Mouse (Mus musculus): Measurements from ENCODE around the gene Ripor1. TPM values are rescaled to one million over a fixed set of nuclear protein-coding genes. Genes with fewer than 3 reads are reported as not detected.

Gene Ripor1
- polyA plus RNA-seq, 1 experiment = 31.7 TPM

- peaks cover 2% of the 10 kb centered on the region; the same call in 1 of the 2 replicates for H3K4me1 ChIP-seq (ENCODE audit: control insufficient read depth, insufficient read depth, low read length)
- H3K4me3 ChIP-seq (ENCODE audit: insufficient read depth, low read length) = peak overlapping the region; percentile 89
- peak overlapping the region; percentile 87 for H3K27ac ChIP-seq (ENCODE audit: insufficient read depth, low read length)
- TF ChIP-seq CTCF (IDR thresholded peaks at IDR 0.05; ENCODE audit: borderline replicate concordance, insufficient read depth, low read length) (no peak), POLR2A (IDR thresholded peaks at IDR 0.05; ENCODE audit: low read depth, low read length) (no peak)
Measured at GRCm38 (mm10) chr8:105605491-105606188, 585 bp downstream of the Ripor1 start.

GRCm38 (mm10) chr8:105606189-105607023 lies 1.4 kb downstream of the Ripor1 start:
- Histone ChIP-seq H3K27ac (ENCODE audit: insufficient read depth, low read length) (peak overlapping the region; percentile 87), H3K4me3 (ENCODE audit: insufficient read depth, low read length) (peak overlapping the region; percentile 89), H3K4me1 (ENCODE audit: control insufficient read depth, insufficient read depth, low read length) (peaks cover 1% of the 10 kb centered on the region; the same call in 1 of the 2 replicates)
- TF ChIP-seq CTCF (IDR thresholded peaks at IDR 0.05; ENCODE audit: borderline replicate concordance, insufficient read depth, low read length) (no peak), POLR2A (IDR thresholded peaks at IDR 0.05; ENCODE audit: low read depth, low read length) (peak; percentile 85)

GRCm38 (mm10) chr8:105607062-105607461 lies 2.0 kb downstream of the Ripor1 start:
- Histone ChIP-seq H3K4me3 (ENCODE audit: insufficient read depth, low read length) (peak overlapping the region; percentile 89), H3K27ac (ENCODE audit: insufficient read depth, low read length) (no peak overlapping the region), H3K4me1 (ENCODE audit: control insufficient read depth, insufficient read depth, low read length) (no peaks in the 10 kb centered on the region)
- TF ChIP-seq POLR2A (IDR thresholded peaks at IDR 0.05; ENCODE audit: low read depth, low read length) (no peak), CTCF (IDR thresholded peaks at IDR 0.05; ENCODE audit: borderline replicate concordance, insufficient read depth, low read length) (no peak)

GRCm38 (mm10) chr8:105607684-105608083 lies 2.6 kb downstream of the Ripor1 start:
- no peak overlapping the region for H3K4me3 ChIP-seq (ENCODE audit: insufficient read depth, low read length)
- no peaks in the 10 kb centered on the region; the same call in 1 of the 2 replicates for H3K4me1 ChIP-seq (ENCODE audit: control insufficient read depth, insufficient read depth, low read length)
- no peak for TF ChIP-seq POLR2A (IDR thresholded peaks at IDR 0.05; ENCODE audit: low read depth, low read length)
- TF ChIP-seq CTCF (IDR thresholded peaks at IDR 0.05; ENCODE audit: borderline replicate concordance, insufficient read depth, low read length) = no peak
- no peak overlapping the region for H3K27ac ChIP-seq (ENCODE audit: insufficient read depth, low read length)

GRCm38 (mm10) chr8:105609355-105609754 lies 4.3 kb downstream of the Ripor1 start:
- H3K4me1 ChIP-seq (ENCODE audit: control insufficient read depth, insufficient read depth, low read length) = no peaks in the 10 kb centered on the region; the same call in 1 of the 2 replicates
- TF ChIP-seq POLR2A (IDR thresholded peaks at IDR 0.05; ENCODE audit: low read depth, low read length) (no peak), CTCF (IDR thresholded peaks at IDR 0.05; ENCODE audit: borderline replicate concordance, insufficient read depth, low read length) (no peak)
- no peak overlapping the region for H3K27ac ChIP-seq (ENCODE audit: insufficient read depth, low read length)
- no peak overlapping the region for H3K4me3 ChIP-seq (ENCODE audit: insufficient read depth, low read length)

GRCm38 (mm10) chr8:105609771-105610170 lies 4.7 kb downstream of the Ripor1 start:
- Histone ChIP-seq H3K4me1 (ENCODE audit: control insufficient read depth, insufficient read depth, low read length) (no peaks in the 10 kb centered on the region; the same call in 1 of the 2 replicates), H3K4me3 (ENCODE audit: insufficient read depth, low read length) (no peak overlapping the region), H3K27ac (ENCODE audit: insufficient read depth, low read length) (no peak overlapping the region)
- TF ChIP-seq CTCF (IDR thresholded peaks at IDR 0.05; ENCODE audit: borderline replicate concordance, insufficient read depth, low read length) (no peak), POLR2A (IDR thresholded peaks at IDR 0.05; ENCODE audit: low read depth, low read length) (no peak)

- TF ChIP-seq CTCF (IDR thresholded peaks at IDR 0.05; ENCODE audit: borderline replicate concordance, insufficient read depth, low read length) (no peak), POLR2A (IDR thresholded peaks at IDR 0.05; ENCODE audit: low read depth, low read length) (no peak)
- no peak overlapping the region for H3K4me3 ChIP-seq (ENCODE audit: insufficient read depth, low read length)
- no peaks in the 10 kb centered on the region; the same call in 1 of the 2 replicates for H3K4me1 ChIP-seq (ENCODE audit: control insufficient read depth, insufficient read depth, low read length)
- no peak overlapping the region for H3K27ac ChIP-seq (ENCODE audit: insufficient read depth, low read length)
Measured at GRCm38 (mm10) chr8:105611836-105612235, 6.8 kb downstream of the Ripor1 start.

- H3K4me1 ChIP-seq (ENCODE audit: control insufficient read depth, insufficient read depth, low read length) = no peaks in the 10 kb centered on the region; the same call in 1 of the 2 replicates
- peak overlapping the region; percentile 17; the same call in 1 of the 2 replicates for H3K27ac ChIP-seq (ENCODE audit: insufficient read depth, low read length)
- peak overlapping the region; percentile 44 for H3K4me3 ChIP-seq (ENCODE audit: insufficient read depth, low read length)
Measured at GRCm38 (mm10) chr8:105613037-105613436, 8.0 kb downstream of the Ripor1 start.

GRCm38 (mm10) chr8:105613830-105614511 lies 8.9 kb downstream of the Ripor1 start:
- Histone ChIP-seq H3K27ac (ENCODE audit: insufficient read depth, low read length) (no peak overlapping the region), H3K4me1 (ENCODE audit: control insufficient read depth, insufficient read depth, low read length) (no peaks in the 10 kb centered on the region; the same call in 1 of the 2 replicates), H3K4me3 (ENCODE audit: insufficient read depth, low read length) (peak overlapping the region; percentile 44)
- TF ChIP-seq CTCF (IDR thresholded peaks at IDR 0.05; ENCODE audit: borderline replicate concordance, insufficient read depth, low read length) (no peak), POLR2A (IDR thresholded peaks at IDR 0.05; ENCODE audit: low read depth, low read length) (0 out of 2 replicates have a peak, but pooled peaks have one; percentile 39)

More at GRCm38 (mm10) chr8:105613037-105613436, 8.0 kb downstream of the Ripor1 start:
- peak; percentile 32; the same call in 1 of the 2 replicates for TF ChIP-seq POLR2A (IDR thresholded peaks at IDR 0.05; ENCODE audit: low read depth, low read length)
- no peak for TF ChIP-seq CTCF (IDR thresholded peaks at IDR 0.05; ENCODE audit: borderline replicate concordance, insufficient read depth, low read length)

All from embryonic fibroblast, embryonic 13.5 days (primary cell).